20 mouse cellular contexts compared by ENCODE assay signal in genomic region chr6:136815381-136815780, GRCm38 (mm10). TPM values are rescaled to one million over a fixed set of nuclear protein-coding genes. Genes with fewer than 3 reads are reported as not detected.
"Had no signal": no experiment of that assay in that cellular context is flagged by ENCODE, and none has a peak within 500 bp of the region (broad histone marks: within the 10 kb centered on the region; RNA-seq: fewer than 3 reads in every experiment).

No protein-coding gene starts in this region.

- ATAC-seq: midbrain, embryonic 16.5 days had no signal

- DNase-seq: lung, adult 18-20 months; lung, postnatal 10 days; lung, postnatal 4 days; midbrain, embryonic 14.5 days; retina, postnatal 1 day; right cerebral cortex, adult 18-20 months; right cerebral cortex, postnatal 25 days; right cerebral cortex, postnatal 4 days; spleen, adult 18-20 months; thymus, adult 18-20 months; thymus, postnatal 14 days; thymus, postnatal 36 days had no signal

- H3K27ac ChIP-seq: lung, embryonic 15.5 days; midbrain, embryonic 10.5 days; midbrain, embryonic 12.5 days; neural tube, embryonic 13.5 days; neural tube, embryonic 15.5 days had no signal

- H3K4me3 ChIP-seq: lung, embryonic 15.5 days; midbrain, embryonic 10.5 days; midbrain, embryonic 12.5 days; myocyte; neural tube, embryonic 13.5 days; neural tube, embryonic 15.5 days had no signal

RNA-seq across cellular contexts. Expression of gene Smco3, which starts 19.9 kb away (rescaled TPM):
- polyA plus RNA-seq: midbrain, embryonic 10.5 days; small intestine, adult 2 months had no signal
